Mouse (Mus musculus) heart, postnatal 36 days (tissue): ENCODE data around the gene Pxk. TPM values are rescaled to one million over a fixed set of nuclear protein-coding genes. Genes with fewer than 3 reads are reported as not detected.

Source experiments
- DNase-seq, 2 experiments: peaks; one replicate each; pipeline ENCODE4 v3.0.0; 2021 to 2022
- intact Hi-C: fragments of 180-260 bp; cut with DNase I; formaldehyde crosslinking; loops from one replicate; pipeline ENCODE4 v1.15.1; 2025
- total RNA-seq, 2 experiments: library from RNA; stranded (reverse); gene quantifications; 2 replicates each; pipeline ENCODE4 v1.2.3; 2021

Gene Pxk
- total RNA-seq, 2 experiments from 2014 or later = 25.2 to 27.3 TPM

- DNase-seq = no peak
- intact Hi-C loops = no loop called here
Observed at GRCm38 (mm10) chr14:8186278-8187045, 88.5 kb downstream of the Pxk start.

- intact Hi-C loops = no loop called here
- no peak for DNase-seq
Observed at GRCm38 (mm10) chr14:8190556-8190955, 92.5 kb downstream of the Pxk start.

- intact Hi-C loops = no loop called here
- DNase-seq = no peak
Observed at GRCm38 (mm10) chr14:8191331-8191965, 93.4 kb downstream of the Pxk start.

GRCm38 (mm10) chr14:8192727-8193126 lies 94.7 kb downstream of the Pxk start:
- DNase-seq = no peak
- intact Hi-C loops = no loop called here

- DNase-seq = no peak
- intact Hi-C loops = no loop called here
Observed at GRCm38 (mm10) chr14:8200769-8201168, 102.8 kb downstream of the Pxk start.

- intact Hi-C loops = no loop called here
- no peak for DNase-seq
Observed at GRCm38 (mm10) chr14:8201715-8202114, 103.7 kb downstream of the Pxk start.

GRCm38 (mm10) chr14:8206179-8206910 lies 108.3 kb downstream of the Pxk start:
- no peak for DNase-seq
- intact Hi-C loops = no loop called here

GRCm38 (mm10) chr14:8207105-8207504 lies 109.1 kb downstream of the Pxk start:
- no peak for DNase-seq
- intact Hi-C loops = no loop called here

GRCm38 (mm10) chr14:8207543-8207942 lies 109.5 kb downstream of the Pxk start:
- DNase-seq = no peak
- intact Hi-C loops = no loop called here

GRCm38 (mm10) chr14:8208876-8209275 lies 110.9 kb downstream of the Pxk start:
- DNase-seq = no peak
- intact Hi-C loops = no loop called here

GRCm38 (mm10) chr14:8209896-8210295 lies 111.9 kb downstream of the Pxk start:
- intact Hi-C loops = no loop called here
- no peak for DNase-seq

- no peak for DNase-seq
- intact Hi-C loops = no loop called here
Observed at GRCm38 (mm10) chr14:8212996-8213395, 115.0 kb downstream of the Pxk start.

- intact Hi-C loops = loop anchor here (2.0 kb wide), 1 partner anchor 41 kb away; the partner anchor contains the start of gene Pdhb
- DNase-seq = peak; percentile 98 to 99
Observed at GRCm38 (mm10) chr14:8213803-8214224, 115.8 kb downstream of the Pxk start, which contains the start of gene Kctd6. Gene Kctd6, plus strand, starts transcription at chr14:8214140.

Other genes with a start within 250 kb of the Pxk start
- not detected for gene Gm45521, start 140.9 kb upstream of the Pxk start, total RNA-seq
- gene Dnase1l3, start 103.6 kb upstream of the Pxk start, total RNA-seq = under 1 TPM; 0.06 to 0.08 TPM
- 10 to 100 TPM; 10.4 to 10.7 TPM for gene Abhd6, start 95.3 kb upstream of the Pxk start, total RNA-seq
- 10 to 100 TPM; 27.1 to 30.3 TPM for gene Rpp14, start 17.8 kb upstream of the Pxk start, total RNA-seq
- 100 to 1,000 TPM; 843 to 906 TPM for gene Pdhb, start 74.8 kb downstream of the Pxk start, total RNA-seq
- gene Kctd6, start 115.9 kb downstream of the Pxk start, total RNA-seq = 1 to 10 TPM; 9.3 to 9.5 TPM
- under 1 TPM; 0.27 to 0.61 TPM for gene Acox2, start 161.1 kb downstream of the Pxk start, total RNA-seq
- 10 to 100 TPM in 1 of 2 experiments, 1 to 10 TPM in 1; 6.4 to 13.2 TPM for gene Fam107a, start 219.8 kb downstream of the Pxk start, total RNA-seq